Mouse (Mus musculus): ENCODE results near the gene Slc6a2.

The Slc6a2 gene

DNA sequence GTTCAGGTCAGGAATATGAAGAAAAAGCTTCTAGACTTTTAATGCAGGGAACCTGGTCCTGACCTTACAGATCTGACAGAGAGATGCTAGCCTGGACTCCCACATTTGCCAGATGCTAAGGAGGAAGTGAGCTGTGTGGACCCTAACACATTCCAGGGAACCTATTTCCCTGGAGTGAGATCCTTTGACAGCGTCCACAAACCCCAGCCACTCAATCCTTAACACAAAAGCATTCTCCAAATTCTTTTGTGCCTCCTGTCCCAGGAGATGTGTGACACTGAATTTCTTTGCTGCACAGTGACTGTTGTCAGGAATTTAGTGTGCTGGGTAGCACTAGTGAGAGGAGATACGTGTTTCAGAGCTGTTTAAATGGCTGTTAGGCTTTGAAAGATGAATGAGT is 79.0 kb downstream of the Slc6a2 start:
- DNase-seq (ENCODE audit: low spot score): peak; percentile 32

DNA sequence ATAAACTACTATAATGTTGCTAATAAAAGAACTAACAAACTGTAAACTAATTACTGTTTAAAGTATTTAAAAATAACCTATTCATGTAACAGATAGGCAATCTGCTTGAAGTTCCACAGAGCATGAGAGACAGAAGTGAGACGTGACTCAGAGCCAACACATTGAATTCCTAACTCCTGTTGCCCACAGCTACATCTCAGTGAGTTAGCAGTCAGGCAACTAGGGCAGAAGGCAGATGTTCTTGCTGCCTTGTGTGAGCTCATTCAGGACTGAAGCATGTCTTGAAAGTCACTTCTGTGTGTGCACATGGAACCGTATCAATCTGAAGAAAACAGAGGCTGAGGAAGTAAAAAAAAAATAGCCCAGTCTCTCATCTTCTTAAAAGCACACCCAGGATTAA is 80.4 kb downstream of the Slc6a2 start:
- no peak for DNase-seq (ENCODE audit: low spot score)

DNA sequence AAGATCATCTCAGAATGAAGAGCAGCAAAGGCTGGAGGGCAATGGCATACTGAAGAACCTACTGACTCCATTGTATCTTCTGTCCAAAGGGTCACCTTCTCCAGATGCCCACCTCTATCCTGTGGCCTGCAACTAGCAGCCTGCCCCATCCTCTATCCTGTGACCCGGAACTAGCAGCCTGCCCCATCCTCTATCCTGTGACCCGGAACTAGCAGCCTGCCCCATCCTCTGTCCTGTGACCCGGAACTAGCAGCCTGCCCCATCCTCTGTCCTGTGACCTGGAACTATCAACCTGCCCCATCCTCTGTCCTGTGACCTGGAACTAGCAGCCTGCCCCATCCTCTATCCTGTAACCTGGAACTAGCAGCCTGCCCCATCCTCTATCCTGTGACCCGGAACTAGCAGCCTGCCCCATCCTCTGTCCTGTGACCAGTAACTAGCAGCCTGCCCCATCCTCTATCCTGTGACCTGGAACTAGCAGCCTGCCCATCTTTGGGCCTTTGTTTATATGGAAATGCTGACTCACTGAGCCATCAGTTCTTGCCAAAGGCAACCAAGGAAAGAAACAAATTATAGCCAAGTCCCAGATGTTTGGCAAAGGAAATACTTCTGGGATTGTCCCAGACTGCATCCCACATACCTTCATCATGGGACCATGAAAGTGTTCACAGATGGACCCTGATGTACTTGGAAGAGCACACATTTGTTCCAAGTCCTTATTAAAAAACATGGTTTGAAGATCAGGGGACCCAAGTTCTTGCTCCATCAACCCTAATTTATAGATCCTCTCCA is 81.1 kb downstream of the Slc6a2 start:
- DNase-seq (ENCODE audit: low spot score): no peak

DNA sequence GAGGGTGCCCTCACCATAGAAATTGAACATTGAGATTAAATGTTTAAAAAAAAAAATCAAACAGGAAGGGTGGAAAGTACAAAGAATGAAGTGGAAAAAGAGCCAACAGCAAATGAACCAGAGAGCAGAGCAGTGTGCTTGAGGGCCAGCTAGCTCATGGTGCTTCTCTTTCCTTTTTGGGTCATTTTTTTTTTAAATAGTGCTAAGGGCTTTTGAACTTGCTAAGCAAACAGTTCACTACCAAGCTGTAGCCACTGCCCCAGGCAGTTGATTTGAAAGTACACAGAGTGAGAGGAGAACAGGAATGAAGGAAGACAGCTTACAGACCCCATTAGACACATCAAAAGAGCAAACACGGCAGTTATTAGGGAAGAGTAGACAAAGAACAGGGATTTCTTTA is 83.2 kb downstream of the Slc6a2 start:
- DNase-seq (ENCODE audit: low spot score): no peak

DNA sequence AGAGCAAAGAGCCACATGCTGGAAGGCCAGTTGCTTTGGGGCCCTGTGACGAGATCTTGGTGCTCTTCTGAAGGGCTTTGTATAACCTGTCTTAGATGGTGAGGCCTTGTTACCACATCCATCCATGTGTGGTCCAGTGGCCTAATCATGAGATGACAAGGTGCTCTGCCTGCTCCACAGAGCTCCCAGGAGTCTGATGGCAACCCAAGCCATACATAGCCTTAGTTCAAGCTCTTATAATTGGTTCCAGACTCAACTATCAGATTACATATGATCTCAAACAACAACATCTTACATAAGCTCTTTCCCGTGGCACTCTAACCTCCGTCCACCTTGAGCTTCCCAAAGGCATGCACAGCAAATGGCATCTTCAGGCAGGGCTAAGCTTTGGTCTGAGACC is 88.2 kb downstream of the Slc6a2 start, which contains the start of gene Ces1a:
Ces1a (minus strand) TSS at position 101 of the 400 bp plus-strand sequence.
- no peak for DNase-seq (ENCODE audit: low spot score)

DNA sequence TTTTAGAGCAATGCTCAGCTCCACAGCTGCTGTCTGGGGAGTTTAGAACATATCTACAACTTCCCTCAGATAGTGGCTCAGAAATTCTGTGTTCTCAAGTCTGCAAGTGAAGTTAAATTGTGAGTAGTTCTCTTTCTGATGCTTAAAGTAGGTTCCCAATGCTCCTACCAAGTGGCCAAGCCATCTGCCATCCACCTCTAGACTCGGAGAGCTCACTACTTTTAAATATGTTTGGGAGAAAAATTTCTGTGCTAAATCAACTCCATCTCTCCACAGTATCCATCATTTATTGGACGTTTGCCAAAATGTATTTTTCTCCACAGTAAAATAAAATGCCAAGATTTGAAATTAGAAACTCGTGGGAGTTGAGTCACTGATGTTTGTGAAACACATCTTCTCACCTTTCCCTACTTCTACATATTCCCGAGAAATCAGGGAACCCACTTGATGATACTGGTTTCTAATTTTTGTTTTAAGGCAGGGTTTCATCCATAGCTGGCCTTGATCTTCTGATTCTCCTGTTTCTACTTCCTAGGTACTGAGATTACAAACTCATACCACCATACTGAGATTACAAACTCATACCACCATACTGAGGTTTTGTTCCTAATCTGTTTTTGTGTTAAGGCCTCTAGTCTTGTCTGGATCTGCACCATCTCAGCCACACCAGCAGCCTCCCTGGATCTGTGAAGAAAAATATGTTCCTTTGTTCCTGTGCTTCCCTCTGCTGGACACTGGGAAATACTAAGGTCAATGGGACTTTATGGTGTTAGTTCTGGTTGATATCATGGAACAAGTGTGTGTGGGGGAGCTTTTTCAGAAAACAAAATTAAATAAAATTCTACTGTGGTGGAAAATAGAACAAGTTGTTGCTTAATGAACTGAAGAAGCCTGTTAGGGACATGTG is 88.9 kb downstream of the Slc6a2 start:
- no peak for DNase-seq (ENCODE audit: low spot score)
